Mouse (Mus musculus): ENCODE results near the gene Faf2. TPM values are rescaled to one million over a fixed set of nuclear protein-coding genes. Genes with fewer than 3 reads are reported as not detected.
A peak's percentile ranks its signal among the peaks of the same experiment; 100 is the strongest.

Faf2 gene
- 28.5 and 28.9 TPM in 2 replicates for polyA plus RNA-seq (2015; fragmentation: Nextera tagmentation; extraction: Ambion mirVana)

DNA sequence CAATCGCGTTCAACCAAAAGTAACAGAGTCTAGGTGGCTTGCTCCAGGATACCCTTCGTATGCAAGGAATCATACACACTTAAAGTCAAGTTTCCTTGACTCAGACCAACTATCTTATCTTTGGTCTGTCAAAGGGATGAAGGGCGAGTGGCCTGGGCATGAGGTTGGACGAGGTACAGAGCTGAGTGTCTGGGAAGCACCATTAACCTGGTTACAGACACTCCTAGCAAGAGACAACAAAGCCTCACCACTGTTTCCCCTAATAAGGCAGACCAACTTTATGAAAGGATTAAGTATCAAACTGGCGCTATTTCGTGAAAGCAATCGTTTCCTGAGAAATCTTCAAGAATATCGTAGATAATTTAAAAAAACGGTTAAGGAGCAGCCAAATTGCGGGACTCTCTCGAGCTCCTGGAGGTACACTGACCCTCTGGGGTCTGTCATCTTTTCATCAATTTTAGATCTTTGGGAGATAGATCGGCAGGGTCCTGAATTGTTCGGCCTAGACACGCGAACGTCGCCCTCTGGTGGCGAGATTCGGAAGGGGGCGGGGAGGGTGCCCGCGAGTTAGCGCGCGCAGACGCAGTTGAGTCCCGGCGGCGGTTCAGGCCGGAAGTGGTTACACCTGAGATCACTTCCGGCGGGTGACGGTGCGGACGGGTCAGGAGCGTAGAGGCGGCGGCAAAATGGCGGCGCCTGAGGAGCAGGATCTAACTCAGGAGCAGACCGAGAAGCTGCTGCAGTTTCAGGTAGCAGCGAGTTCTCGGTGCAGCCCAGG lies at the start of gene Faf2:
Faf2 (plus strand) TSS at position 630 of the 778 bp plus-strand sequence.
- Histone ChIP-seq H3K4me1 (replicated peaks) (peaks cover 31% of the 10 kb centered on the region), H3K27me3 (peaks cover 3% of the 10 kb centered on the region; the same call in 1 of the 2 replicates), H3K9me3 (replicated peaks) (no peaks in the 10 kb centered on the region), H3K36me3 (replicated peaks) (0 out of 2 replicates have a peak, but pooled peaks cover 3% of the 10 kb centered on the region), H3K4me2 (peak within 1 kb of the TSS; percentile 88), H3K9ac (peak within 1 kb of the TSS; percentile 88), H3K27ac (replicated peaks) (peak within 1 kb of the TSS; percentile 83), H3K4me3 (replicated peaks) (peak within 1 kb of the TSS; percentile 89)
- ATAC-seq (ENCODE audit: insufficient read depth) = peak; percentile 99
- WGBS (ENCODE audit: insufficient replicate concordance) = 8% methylated on average over 44 of the region's 44 CpGs

DNA sequence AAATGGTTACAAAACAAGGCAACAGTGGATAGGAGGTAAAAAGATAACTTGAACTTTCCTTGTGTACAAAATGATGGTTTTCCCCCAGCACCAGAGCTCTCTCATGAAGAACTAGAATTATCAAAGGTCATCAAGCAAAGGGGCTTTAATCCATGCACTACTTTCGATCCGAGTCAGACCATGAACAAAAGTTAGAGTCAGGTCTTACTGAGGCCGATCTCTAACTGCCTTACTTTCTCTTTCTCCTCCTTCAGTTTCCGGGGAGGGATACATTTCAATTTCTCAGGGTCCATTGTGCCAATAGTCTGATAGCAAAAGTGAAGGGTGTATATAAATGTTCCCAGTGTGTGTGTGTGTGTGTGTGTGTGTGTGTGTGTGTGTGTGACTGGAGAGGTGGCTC lies 49.0 kb upstream of the Faf2 start:
- Histone ChIP-seq H3K4me1 (replicated peaks) (peaks cover 38% of the 10 kb centered on the region), H3K4me2 (no peak overlapping the region), H3K9me3 (replicated peaks) (no peaks in the 10 kb centered on the region), H3K36me3 (replicated peaks) (no peaks in the 10 kb centered on the region), H3K27me3 (peaks cover 14% of the 10 kb centered on the region), H3K4me3 (replicated peaks) (no peak overlapping the region), H3K9ac (no peak overlapping the region), H3K27ac (replicated peaks) (no peak overlapping the region)
- whole genome bisulfite sequencing (ENCODE audit: insufficient replicate concordance) = 79% methylated on average over 4 of the region's 4 CpGs
- ATAC-seq (ENCODE audit: insufficient read depth) = no peak

DNA sequence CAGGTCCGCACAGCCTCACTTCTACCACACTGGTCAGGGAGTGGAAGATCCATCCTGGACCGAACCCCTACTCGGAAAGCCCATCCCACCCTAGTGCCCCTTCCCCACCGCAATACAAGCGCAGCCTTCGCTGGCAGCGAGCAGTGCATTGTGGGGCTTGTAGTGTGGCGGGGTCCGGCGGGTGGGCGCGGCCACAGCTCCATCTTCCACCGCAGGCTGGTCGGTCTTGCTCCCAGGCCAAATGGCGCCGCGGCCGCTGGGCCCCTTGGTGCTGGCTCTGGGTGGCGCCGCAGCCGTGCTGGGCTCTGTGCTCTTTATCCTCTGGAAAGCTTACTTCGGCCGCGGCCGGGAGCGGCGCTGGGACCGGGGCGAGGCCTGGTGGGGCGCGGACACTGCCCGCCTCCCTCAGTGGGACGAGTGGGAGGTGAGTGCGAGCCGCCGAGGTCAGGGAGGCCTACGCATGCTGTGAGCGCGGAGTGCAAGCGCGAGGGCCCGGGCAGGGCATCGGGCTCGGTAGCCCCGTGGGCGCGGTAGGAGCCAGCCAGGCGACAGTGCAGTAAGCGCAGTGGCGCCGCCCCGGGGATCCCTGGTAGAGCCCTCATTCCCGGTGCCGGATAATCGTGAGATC lies 46.6 kb upstream of the Faf2 start, which contains the start of gene Arl10:
Arl10 (plus strand) TSS at position 162 of the 628 bp plus-strand sequence.
- peak within 1 kb of the TSS; percentile 70 for H3K9ac ChIP-seq
- peak; percentile 74 for ATAC-seq (ENCODE audit: insufficient read depth)
- peak within 1 kb of the TSS; percentile 95 for H3K4me2 ChIP-seq
- H3K27me3 ChIP-seq = peaks cover 14% of the 10 kb centered on the region
- H3K36me3 ChIP-seq (replicated peaks) = no peaks in the 10 kb centered on the region
- H3K9me3 ChIP-seq (replicated peaks) = no peaks in the 10 kb centered on the region
- H3K4me1 ChIP-seq (replicated peaks) = peaks cover 42% of the 10 kb centered on the region
- under 1% methylated on average over 55 of the region's 55 CpGs for WGBS (ENCODE audit: insufficient replicate concordance)
- H3K27ac ChIP-seq (replicated peaks) = peak within 1 kb of the TSS; percentile 57; the same call in 1 of the 2 replicates
- H3K4me3 ChIP-seq (replicated peaks) = peak within 1 kb of the TSS; percentile 73

DNA sequence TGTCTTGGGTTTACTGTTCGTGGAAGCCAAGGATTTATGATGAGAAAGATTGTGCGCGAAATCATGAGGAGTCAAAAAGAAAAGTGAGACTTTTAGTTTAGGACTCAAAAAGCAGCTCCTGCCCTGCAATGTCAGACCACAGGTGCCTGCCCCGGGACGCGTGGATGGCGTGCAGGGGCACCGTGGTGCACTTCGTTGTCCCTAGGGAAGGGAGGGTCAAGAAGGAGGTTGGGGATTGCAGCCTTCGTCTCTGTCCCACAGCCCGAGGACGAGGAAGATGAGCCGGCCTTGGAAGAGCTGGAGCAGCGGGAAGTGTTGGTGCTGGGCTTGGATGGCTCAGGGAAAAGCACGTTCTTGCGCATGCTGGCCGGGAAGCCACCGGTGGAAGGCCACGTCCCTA lies 46.1 kb upstream of the Faf2 start:
- Histone ChIP-seq H3K4me3 (replicated peaks) (peak overlapping the region; percentile 73), H3K4me1 (replicated peaks) (peaks cover 42% of the 10 kb centered on the region), H3K4me2 (peak overlapping the region; percentile 95), H3K9ac (peak overlapping the region; percentile 70), H3K27me3 (peaks cover 14% of the 10 kb centered on the region), H3K36me3 (replicated peaks) (0 out of 2 replicates have a peak, but pooled peaks cover 3% of the 10 kb centered on the region), H3K9me3 (replicated peaks) (no peaks in the 10 kb centered on the region), H3K27ac (replicated peaks) (0 out of 2 replicates have a peak overlapping the region, but pooled peaks have one; percentile 57)
- 4% methylated on average over 19 of the region's 19 CpGs for WGBS (ENCODE audit: insufficient replicate concordance)
- 0 out of 2 replicates have a peak, but pooled peaks have one; percentile 30 for ATAC-seq (ENCODE audit: insufficient read depth)

DNA sequence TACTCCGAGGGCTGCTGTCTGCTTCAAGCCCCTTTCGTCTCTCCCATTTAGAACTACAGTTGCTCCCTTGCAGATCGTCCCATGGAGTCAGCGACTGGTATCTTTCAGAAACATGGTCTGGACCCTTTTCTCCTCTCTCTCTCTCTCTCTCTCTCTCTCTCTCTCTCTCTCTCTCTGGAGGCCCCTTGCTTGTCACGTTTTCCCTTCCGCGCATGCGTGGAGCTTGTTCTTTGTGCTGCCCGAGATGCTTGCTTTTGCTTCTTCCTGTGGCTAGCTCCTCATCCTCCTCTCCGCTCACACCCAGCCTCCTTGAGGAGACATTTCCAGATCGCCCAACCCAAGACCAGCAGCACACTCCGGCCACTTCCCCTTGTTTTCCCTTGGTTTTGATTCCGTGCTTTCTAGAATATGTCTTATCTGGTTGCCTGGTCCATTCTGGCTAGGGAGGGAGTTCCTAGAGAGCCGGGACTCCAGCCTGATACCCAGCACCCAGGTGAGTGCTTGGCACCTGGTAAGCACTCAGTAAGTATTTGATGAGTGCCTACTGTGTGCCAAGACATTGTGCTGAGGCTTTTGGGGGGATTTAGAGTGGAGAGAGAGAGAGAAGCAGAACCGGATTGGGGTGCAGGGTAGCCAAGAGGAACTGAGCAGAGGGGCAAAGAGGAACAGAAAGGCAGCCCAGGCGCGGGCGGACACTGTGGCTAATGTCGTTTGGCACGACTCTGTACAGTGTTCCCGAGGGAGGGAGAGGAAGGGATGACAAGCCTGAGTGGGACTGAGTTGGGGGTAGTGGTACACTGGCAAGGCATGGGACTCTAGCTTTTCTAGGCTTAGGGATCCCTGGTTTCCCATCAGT lies 43.7 kb upstream of the Faf2 start:
- Histone ChIP-seq H3K36me3 (replicated peaks) (peaks cover 23% of the 10 kb centered on the region), H3K4me2 (peak overlapping the region; percentile 23), H3K27ac (replicated peaks) (0 out of 2 replicates have a peak overlapping the region, but pooled peaks have one; percentile 38), H3K4me1 (replicated peaks) (peaks cover 43% of the 10 kb centered on the region), H3K9me3 (replicated peaks) (no peaks in the 10 kb centered on the region), H3K4me3 (replicated peaks) (no peak overlapping the region), H3K9ac (no peak overlapping the region), H3K27me3 (peaks cover 14% of the 10 kb centered on the region)
- no peak for ATAC-seq (ENCODE audit: insufficient read depth)
- 60% methylated on average over 21 of the region's 21 CpGs for WGBS (ENCODE audit: insufficient replicate concordance)

DNA sequence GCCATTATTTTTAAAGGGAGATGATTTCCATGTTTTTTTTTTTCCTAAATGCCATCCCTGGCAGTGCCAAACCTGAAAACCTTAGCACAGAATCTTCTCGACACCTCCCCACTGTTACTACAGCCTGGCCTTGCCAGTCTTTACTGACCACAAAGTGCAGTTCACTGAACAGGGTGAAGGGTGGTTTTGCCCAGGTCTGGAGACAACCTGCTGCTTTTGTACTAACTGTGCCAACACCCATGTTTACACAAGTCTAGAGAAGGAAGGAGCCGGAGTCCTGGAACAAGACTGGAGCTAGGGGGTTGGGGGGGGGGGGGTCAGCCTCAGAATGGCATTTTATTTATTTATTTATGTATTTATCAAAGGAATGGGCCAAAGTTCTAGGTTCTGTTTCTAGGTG lies 40.2 kb upstream of the Faf2 start:
- no peak overlapping the region for H3K27ac ChIP-seq (replicated peaks)
- no peak overlapping the region for H3K4me2 ChIP-seq
- 57% methylated on average over 2 of the region's 2 CpGs for WGBS (ENCODE audit: insufficient replicate concordance)
- H3K4me3 ChIP-seq (replicated peaks) = no peak overlapping the region
- no peak overlapping the region for H3K9ac ChIP-seq
- H3K4me1 ChIP-seq (replicated peaks) = peaks cover 17% of the 10 kb centered on the region
- H3K27me3 ChIP-seq = no peaks in the 10 kb centered on the region
- H3K9me3 ChIP-seq (replicated peaks) = no peaks in the 10 kb centered on the region
- peaks cover 57% of the 10 kb centered on the region for H3K36me3 ChIP-seq (replicated peaks)
- no peak for ATAC-seq (ENCODE audit: insufficient read depth)

DNA sequence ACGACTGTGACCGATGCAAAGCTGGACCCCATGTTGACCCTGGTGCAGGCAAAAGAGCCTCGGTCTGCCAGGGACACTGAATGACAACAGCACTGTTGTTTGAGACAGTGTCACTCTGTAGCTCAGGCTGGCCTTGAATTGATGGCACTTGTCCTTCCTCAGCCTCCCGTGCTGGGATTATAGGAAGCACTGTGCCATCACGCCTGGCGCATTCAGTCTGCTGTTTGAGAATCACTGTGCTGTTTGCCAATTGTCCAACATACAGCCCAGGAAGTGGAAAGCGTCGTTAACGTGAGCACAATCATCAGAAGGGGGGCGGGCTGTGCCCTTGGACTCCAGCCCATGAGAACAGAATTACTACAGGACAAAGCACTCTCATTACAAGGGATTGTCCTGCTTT lies 39.5 kb upstream of the Faf2 start:
- H3K9ac ChIP-seq = no peak overlapping the region
- peaks cover 16% of the 10 kb centered on the region for H3K4me1 ChIP-seq (replicated peaks)
- H3K4me3 ChIP-seq (replicated peaks) = no peak overlapping the region
- H3K4me2 ChIP-seq = no peak overlapping the region
- peaks cover 61% of the 10 kb centered on the region for H3K36me3 ChIP-seq (replicated peaks)
- no peaks in the 10 kb centered on the region for H3K27me3 ChIP-seq
- no peaks in the 10 kb centered on the region for H3K9me3 ChIP-seq (replicated peaks)
- WGBS (ENCODE audit: insufficient replicate concordance) = 69% methylated on average over 10 of the region's 10 CpGs
- no peak overlapping the region for H3K27ac ChIP-seq (replicated peaks)
- no peak for ATAC-seq (ENCODE audit: insufficient read depth)

DNA sequence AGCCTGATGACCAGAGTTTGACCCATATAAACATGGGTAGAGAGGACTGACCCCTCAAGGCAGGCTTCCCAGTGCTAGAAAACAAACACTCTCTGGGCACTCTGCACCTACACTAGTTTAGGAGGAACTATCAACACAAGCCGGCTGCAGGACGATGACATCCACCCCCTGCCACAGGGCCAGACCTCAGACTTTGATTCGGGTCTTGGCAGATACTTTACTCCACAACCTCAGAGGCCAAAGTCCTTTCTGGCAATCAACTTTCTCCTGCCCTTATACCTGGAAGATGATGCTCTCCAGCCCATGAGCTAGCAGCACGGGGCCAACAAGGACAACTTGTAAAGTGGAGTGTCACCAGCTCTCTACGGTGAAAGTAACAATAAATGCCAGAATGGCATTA lies 38.7 kb upstream of the Faf2 start:
- WGBS (ENCODE audit: insufficient replicate concordance) = 81% methylated on average over 5 of the region's 5 CpGs
- no peak for ATAC-seq (ENCODE audit: insufficient read depth)
- H3K27ac ChIP-seq (replicated peaks) = no peak overlapping the region

DNA sequence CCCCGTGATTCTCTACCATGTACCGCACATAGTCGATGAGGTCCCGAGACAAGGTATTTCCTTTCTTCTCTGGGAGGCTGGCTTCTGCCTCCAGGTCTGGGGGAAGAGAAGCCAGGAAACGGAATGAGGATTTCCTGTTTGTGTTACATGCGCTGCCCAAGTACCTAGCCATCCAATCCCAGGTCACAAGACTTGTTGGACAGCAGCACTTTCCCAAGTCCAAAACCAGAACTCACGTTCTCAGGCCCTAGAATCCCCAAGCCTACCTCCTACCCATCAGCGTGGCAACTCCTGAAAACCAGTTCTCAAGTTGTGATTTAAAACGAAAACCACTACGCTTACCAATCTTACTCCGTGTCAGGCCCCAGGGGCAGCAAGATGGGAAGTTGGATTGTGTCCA lies 35.8 kb upstream of the Faf2 start:
- H3K4me1 ChIP-seq (replicated peaks) = peaks cover 22% of the 10 kb centered on the region
- H3K9ac ChIP-seq = no peak overlapping the region
- no peak for ATAC-seq (ENCODE audit: insufficient read depth)
- 79% methylated on average over 11 of the region's 11 CpGs for WGBS (ENCODE audit: insufficient replicate concordance)
- no peak overlapping the region for H3K4me2 ChIP-seq
- H3K27me3 ChIP-seq = no peaks in the 10 kb centered on the region
- H3K27ac ChIP-seq (replicated peaks) = no peak overlapping the region
- peaks cover 68% of the 10 kb centered on the region for H3K36me3 ChIP-seq (replicated peaks)
- H3K9me3 ChIP-seq (replicated peaks) = no peaks in the 10 kb centered on the region
- no peak overlapping the region for H3K4me3 ChIP-seq (replicated peaks)

More for the DNA sequence above, 38.7 kb upstream of the Faf2 start:
- peaks cover 67% of the 10 kb centered on the region for H3K36me3 ChIP-seq (replicated peaks)
- H3K27me3 ChIP-seq = no peaks in the 10 kb centered on the region
- no peak overlapping the region for H3K4me3 ChIP-seq (replicated peaks)
- no peaks in the 10 kb centered on the region for H3K9me3 ChIP-seq (replicated peaks)
- H3K9ac ChIP-seq = no peak overlapping the region
- H3K4me1 ChIP-seq (replicated peaks) = peaks cover 16% of the 10 kb centered on the region
- no peak overlapping the region for H3K4me2 ChIP-seq

DNA sequence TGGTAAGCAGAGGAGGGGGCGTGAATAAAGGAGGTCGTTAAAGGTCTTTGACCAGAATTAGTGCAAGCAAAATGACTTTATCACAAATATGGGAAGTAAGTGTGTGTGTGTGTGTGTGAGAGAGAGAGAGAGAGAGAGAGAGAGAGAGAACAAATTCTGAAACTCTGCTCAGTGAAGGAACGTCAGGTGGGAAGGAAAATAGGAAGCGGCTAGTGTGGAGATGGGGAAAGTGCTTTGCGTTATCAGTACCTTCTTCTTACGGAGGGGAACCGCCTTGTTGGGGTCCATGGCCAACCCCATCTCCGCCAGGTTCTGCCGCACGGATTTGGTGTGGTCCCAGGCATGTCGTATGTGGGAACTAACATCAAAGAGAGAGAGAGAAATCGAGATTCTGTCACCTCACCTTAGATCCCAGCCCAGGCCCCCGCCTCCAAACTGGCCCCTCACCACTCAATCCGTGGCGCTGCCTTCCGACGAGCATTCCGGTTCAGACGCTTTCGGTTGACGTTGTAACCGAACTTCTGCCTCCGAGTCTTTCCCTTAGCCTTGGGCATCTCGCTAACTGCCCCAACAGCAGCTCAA lies 32.1 kb upstream of the Faf2 start:
- H3K36me3 ChIP-seq (replicated peaks) = peaks cover 52% of the 10 kb centered on the region
- no peaks in the 10 kb centered on the region for H3K27me3 ChIP-seq
- H3K4me3 ChIP-seq (replicated peaks) = peak overlapping the region; percentile 89
- H3K9ac ChIP-seq = peak overlapping the region; percentile 82
- peaks cover 41% of the 10 kb centered on the region for H3K4me1 ChIP-seq (replicated peaks)
- peak overlapping the region; percentile 90 for H3K4me2 ChIP-seq
- peak overlapping the region; percentile 43; the same call in 1 of the 2 replicates for H3K27ac ChIP-seq (replicated peaks)
- under 1% methylated on average over 24 of the region's 24 CpGs for WGBS (ENCODE audit: insufficient replicate concordance)
- no peaks in the 10 kb centered on the region for H3K9me3 ChIP-seq (replicated peaks)
- ATAC-seq (ENCODE audit: insufficient read depth) = peak; percentile 38
